Mouse (Mus musculus) forebrain, postnatal 0 days (tissue): Measurements from ENCODE around the gene Arntl. TPM values are rescaled to one million over a fixed set of nuclear protein-coding genes. Genes with fewer than 3 reads are reported as not detected.

Source experiments
- ATAC-seq: fragments of 200-750 bp; cut with Nextera tagmentation; 2 replicates; pipeline ENCODE4 v1.8.0; 2017; ENCODE audit warnings: mild to moderate bottlenecking, moderate library complexity
- DNase-seq: peaks from one replicate; pipeline ENCODE4 v3.0.0-alpha.2; 2015
- H3K27ac ChIP-seq: fragments of 300-500 bp; sonication (generic); 2 replicates; pipeline ENCODE4 v1.5.1; 2014; ENCODE audit warnings: low read depth, mild to moderate bottlenecking, antibody characterized with exemption, low read length, moderate library complexity, mixed read lengths
- H3K27me3 ChIP-seq: fragments of 300-500 bp; sonication (generic); 2 replicates; pipeline ENCODE4 v1.6.1; 2014; ENCODE audit warnings: mild to moderate bottlenecking, low read length, mixed read lengths; ENCODE audit not compliant: insufficient read depth
- H3K36me3 ChIP-seq: fragments of 300-500 bp; sonication (generic); 2 replicates; pipeline ENCODE4 v1.6.1; 2014; ENCODE audit warnings: mild to moderate bottlenecking, moderate library complexity; ENCODE audit not compliant: insufficient read depth
- H3K4me1 ChIP-seq: fragments of 300-500 bp; sonication (generic); 2 replicates; pipeline ENCODE4 v1.6.1; 2014; ENCODE audit warnings: antibody characterized with exemption; ENCODE audit not compliant: insufficient read depth
- H3K4me2 ChIP-seq: fragments of 300-500 bp; sonication (generic); 2 replicates; pipeline ENCODE4 v1.6.1; 2014; ENCODE audit warnings: low read depth, mild to moderate bottlenecking, moderate library complexity
- H3K4me3 ChIP-seq: fragments of 300-500 bp; sonication (generic); 2 replicates; pipeline ENCODE4 v1.5.1; 2014; ENCODE audit warnings: low read depth, low read length, mixed read lengths
- H3K9ac ChIP-seq: fragments of 300-500 bp; sonication (generic); 2 replicates; pipeline ENCODE4 v1.6.1; 2014; ENCODE audit warnings: mild to moderate bottlenecking
- H3K9me3 ChIP-seq: fragments of 300-500 bp; sonication (generic); 2 replicates; pipeline ENCODE4 v1.6.1; 2016; ENCODE audit warnings: low read length
- CTCF ChIP-seq: sonication (generic); IDR thresholded peaks from 2 replicates; pipeline ENCODE4 v1.5.1; 2016; ENCODE audit warnings: antibody characterized with exemption, control low read depth, low read depth
- WGBS: fragments of 180-500 bp; shearing (Covaris S2); extraction: QIAGEN DNeasy Blood & Tissue Kit; methylation state at CpG from one replicate; pipeline ENCODE4 v1.1.7; 2014; 5-methylcytosine and 5-hydroxymethylcytosine counted together
- polyA plus RNA-seq: library from polyadenylated mRNA; unstranded; fragments of >200 nt; fragmentation: Nextera tagmentation; extraction: Ambion mirVana; gene quantifications from 2 replicates; pipeline ENCODE4 v1.2.1, GENCODE M21; 2015
- total RNA-seq: library from RNA; depleted of rRNA; stranded (reverse); fragments of >200 nt; gene quantifications from 2 replicates; pipeline ENCODE4 v1.2.3, GENCODE M21; 2014

Gene Arntl
- total and polyA plus RNA-seq, 2 experiments from 2014 or later: 20.7 to 32.4 TPM

- Histone ChIP-seq H3K27ac (no peak overlapping the region), H3K4me2 (no peak overlapping the region), H3K9ac (no peak overlapping the region), H3K9me3 (no peaks in the 10 kb centered on the region), H3K4me1 (peaks cover 17% of the 10 kb centered on the region; the same call in 1 of the 2 replicates), H3K27me3 (no peaks in the 10 kb centered on the region), H3K4me3 (no peak overlapping the region), H3K36me3 (no peaks in the 10 kb centered on the region)
- DNase-seq (no peak), ATAC-seq (no peak)
- 83% methylated on average over 3 of the region's 3 CpGs for WGBS
- TF ChIP-seq CTCF: no peak
Measured at GRCm38 (mm10) chr7:113219864-113220263, 12.6 kb downstream of the Arntl start.

- DNase-seq: no peak
- ATAC-seq: no peak
- Histone ChIP-seq H3K36me3 (no peaks in the 10 kb centered on the region), H3K27me3 (no peaks in the 10 kb centered on the region), H3K4me1 (0 out of 2 replicates have a peak, but pooled peaks cover 8% of the 10 kb centered on the region), H3K9ac (no peak overlapping the region), H3K27ac (no peak overlapping the region), H3K9me3 (no peaks in the 10 kb centered on the region), H3K4me2 (no peak overlapping the region), H3K4me3 (no peak overlapping the region)
- TF ChIP-seq CTCF: no peak
- 58% methylated on average over 6 of the region's 6 CpGs for WGBS
Measured at GRCm38 (mm10) chr7:113220691-113221238, 13.5 kb downstream of the Arntl start.

DNA sequence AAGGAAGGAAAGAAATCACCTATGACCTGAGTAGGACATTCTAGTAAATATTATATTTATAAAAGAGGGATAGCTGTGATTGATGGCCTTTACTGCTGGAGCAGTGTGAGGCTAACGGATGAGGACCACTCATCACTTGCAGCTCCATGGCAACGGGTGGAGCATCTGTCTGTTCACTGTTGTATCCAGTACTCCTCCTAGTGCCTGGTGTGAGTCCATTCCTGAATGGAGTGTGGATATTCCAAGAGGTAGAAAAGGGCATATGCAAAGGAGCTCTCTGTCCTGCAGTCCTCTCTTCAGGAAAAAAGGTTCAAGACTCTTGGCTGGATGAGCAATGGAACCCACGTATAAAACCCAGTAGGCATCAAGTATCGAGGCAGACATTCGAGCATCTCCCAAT is 15.6 kb downstream of the Arntl start:
- Histone ChIP-seq H3K27ac (no peak overlapping the region), H3K9me3 (no peaks in the 10 kb centered on the region), H3K36me3 (no peaks in the 10 kb centered on the region), H3K9ac (no peak overlapping the region), H3K4me1 (no peaks in the 10 kb centered on the region), H3K4me2 (no peak overlapping the region), H3K4me3 (no peak overlapping the region), H3K27me3 (no peaks in the 10 kb centered on the region)
- no peak for DNase-seq
- no peak for TF ChIP-seq CTCF
- ATAC-seq: no peak
- WGBS: 85% methylated on average over 5 of the region's 5 CpGs

GRCm38 (mm10) chr7:113224620-113225019 is 17.4 kb downstream of the Arntl start:
- DNase-seq: no peak
- no peaks in the 10 kb centered on the region for H3K27me3 ChIP-seq
- no peak for TF ChIP-seq CTCF

GRCm38 (mm10) chr7:113228498-113228897 is 21.2 kb downstream of the Arntl start:
- Histone ChIP-seq H3K4me3 (no peak overlapping the region), H3K36me3 (no peaks in the 10 kb centered on the region), H3K4me1 (no peaks in the 10 kb centered on the region), H3K4me2 (no peak overlapping the region), H3K9me3 (no peaks in the 10 kb centered on the region), H3K27me3 (no peaks in the 10 kb centered on the region), H3K9ac (no peak overlapping the region), H3K27ac (no peak overlapping the region)
- no peak for TF ChIP-seq CTCF
- 83% methylated on average over 6 of the region's 6 CpGs for WGBS
- DNase-seq: no peak
- ATAC-seq: no peak

More at GRCm38 (mm10) chr7:113224620-113225019, 17.4 kb downstream of the Arntl start:
- Histone ChIP-seq H3K9me3 (no peaks in the 10 kb centered on the region), H3K4me2 (no peak overlapping the region), H3K4me1 (no peaks in the 10 kb centered on the region), H3K9ac (no peak overlapping the region), H3K27ac (no peak overlapping the region), H3K4me3 (no peak overlapping the region), H3K36me3 (no peaks in the 10 kb centered on the region)
- WGBS: 90% methylated on average over 1 of the region's 1 CpGs
- ATAC-seq: no peak

GRCm38 (mm10) chr7:113236135-113236534 is 28.9 kb downstream of the Arntl start:
- no peaks in the 10 kb centered on the region for H3K9me3 ChIP-seq
- H3K9ac ChIP-seq: no peak overlapping the region
- ATAC-seq: no peak
- TF ChIP-seq CTCF: no peak
- DNase-seq: no peak
- H3K4me3 ChIP-seq: no peak overlapping the region
- H3K27me3 ChIP-seq: no peaks in the 10 kb centered on the region
- 0 out of 2 replicates have a peak, but pooled peaks cover 5% of the 10 kb centered on the region for H3K4me1 ChIP-seq
- no peak overlapping the region for H3K27ac ChIP-seq
- 91% methylated on average over 8 of the region's 8 CpGs for WGBS
- H3K36me3 ChIP-seq: 0 out of 2 replicates have a peak, but pooled peaks cover 8% of the 10 kb centered on the region
- H3K4me2 ChIP-seq: no peak overlapping the region

GRCm38 (mm10) chr7:113238365-113238764 is 31.1 kb downstream of the Arntl start:
- Histone ChIP-seq H3K36me3 (0 out of 2 replicates have a peak, but pooled peaks cover 8% of the 10 kb centered on the region), H3K4me3 (no peak overlapping the region), H3K4me1 (0 out of 2 replicates have a peak, but pooled peaks cover 5% of the 10 kb centered on the region), H3K27me3 (no peaks in the 10 kb centered on the region), H3K9ac (no peak overlapping the region), H3K4me2 (no peak overlapping the region), H3K9me3 (no peaks in the 10 kb centered on the region), H3K27ac (no peak overlapping the region)
- 71% methylated on average over 6 of the region's 6 CpGs for WGBS
- 0 out of 2 replicates have a peak, but pooled peaks have one; percentile 13 for TF ChIP-seq CTCF
- ATAC-seq (no peak), DNase-seq (no peak)
